Mouse (Mus musculus): ENCODE measurements around the gene Cbs.
"Not testable (repeated sequence)": the region's sequence is repeated elsewhere in the genome, so short reads cannot be mapped to it uniquely, and the experiment has no call there.

Cbs gene

DNA sequence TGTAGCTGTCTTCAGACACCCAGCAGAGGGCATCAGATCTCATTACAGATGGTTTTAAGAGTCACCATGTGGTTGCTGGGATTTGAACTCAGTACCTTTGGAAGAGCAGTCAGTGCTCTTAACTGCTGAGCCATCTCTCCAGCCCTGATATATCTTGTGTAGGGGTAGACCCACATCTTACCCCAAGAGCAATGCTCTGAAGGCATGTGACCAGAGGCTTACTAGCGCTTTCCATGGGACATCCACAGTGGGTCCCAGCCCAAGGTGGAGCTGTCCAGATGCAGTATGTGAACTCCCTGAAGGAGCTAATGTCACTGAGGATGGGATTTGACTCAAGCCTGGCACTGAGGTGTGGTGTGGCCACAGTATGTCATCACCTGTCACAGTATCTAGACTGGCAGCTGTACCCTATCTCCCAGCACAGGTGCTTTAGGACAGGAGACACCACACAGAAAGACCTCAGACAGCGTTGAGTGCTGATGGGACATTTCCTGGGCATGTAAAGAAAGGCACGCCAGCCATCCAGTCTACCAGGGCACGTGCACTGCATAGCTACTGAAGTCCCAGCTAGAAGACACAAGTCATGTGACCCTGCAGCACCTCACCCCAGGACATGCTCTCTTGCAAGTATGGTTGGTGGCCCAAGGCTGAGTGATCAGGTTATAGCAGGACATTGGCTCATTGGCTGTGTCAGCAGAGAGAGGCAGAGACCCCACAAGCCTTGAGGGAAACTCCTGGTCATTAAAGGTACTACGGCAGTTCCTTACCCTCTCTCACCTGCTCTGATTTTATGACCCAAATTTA lies 9.4 kb upstream of the Cbs start:
- in situ Hi-C loops (cut with MboI, MseI) = no loop called here

GRCm38 (mm10) chr17:31642913-31643312 lies 5.9 kb upstream of the Cbs start:
- in situ Hi-C loops (cut with MboI, MseI) = no loop called here

DNA sequence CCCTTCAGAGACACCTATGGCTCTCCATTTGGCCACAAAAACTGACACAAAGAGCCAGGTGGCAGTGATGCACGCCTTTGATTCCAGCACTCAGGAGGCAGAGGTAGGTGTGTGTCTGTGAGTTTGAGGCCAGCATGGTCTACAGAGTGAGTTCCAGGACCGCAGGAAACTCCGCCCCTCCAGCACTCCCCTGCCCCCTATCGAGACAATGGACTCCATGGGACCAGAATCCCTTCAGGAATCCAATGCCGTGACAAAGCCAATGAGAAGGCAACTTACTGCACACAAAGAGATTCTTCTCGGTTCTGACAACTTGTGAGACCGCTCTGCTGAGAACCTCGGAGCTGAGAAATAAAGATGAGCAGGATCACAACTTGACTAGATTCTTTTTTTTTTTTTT lies 5.3 kb upstream of the Cbs start:
- in situ Hi-C loops (cut with MboI, MseI) = no loop called here

DNA sequence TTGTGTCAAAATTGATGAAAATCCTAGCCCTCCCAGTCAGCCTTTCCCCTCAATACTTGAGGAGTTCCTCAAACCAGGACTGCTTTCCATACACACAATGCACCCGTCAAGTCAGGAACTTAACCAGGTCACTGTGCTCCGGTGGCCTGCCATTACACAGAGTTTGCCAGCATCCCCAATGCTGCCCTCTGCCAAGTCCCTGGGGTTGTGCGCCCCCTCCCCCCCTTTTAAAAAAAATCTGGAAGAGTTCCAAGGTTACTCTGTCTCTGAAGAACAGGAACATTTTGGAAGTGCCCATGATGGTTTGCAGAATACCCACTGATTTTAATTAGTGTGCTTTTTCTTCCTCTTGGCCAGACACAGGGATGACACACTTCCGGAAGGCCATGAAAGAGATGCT lies 2.6 kb upstream of the Cbs start:
- in situ Hi-C loops (cut with MboI, MseI) = no loop called here

DNA sequence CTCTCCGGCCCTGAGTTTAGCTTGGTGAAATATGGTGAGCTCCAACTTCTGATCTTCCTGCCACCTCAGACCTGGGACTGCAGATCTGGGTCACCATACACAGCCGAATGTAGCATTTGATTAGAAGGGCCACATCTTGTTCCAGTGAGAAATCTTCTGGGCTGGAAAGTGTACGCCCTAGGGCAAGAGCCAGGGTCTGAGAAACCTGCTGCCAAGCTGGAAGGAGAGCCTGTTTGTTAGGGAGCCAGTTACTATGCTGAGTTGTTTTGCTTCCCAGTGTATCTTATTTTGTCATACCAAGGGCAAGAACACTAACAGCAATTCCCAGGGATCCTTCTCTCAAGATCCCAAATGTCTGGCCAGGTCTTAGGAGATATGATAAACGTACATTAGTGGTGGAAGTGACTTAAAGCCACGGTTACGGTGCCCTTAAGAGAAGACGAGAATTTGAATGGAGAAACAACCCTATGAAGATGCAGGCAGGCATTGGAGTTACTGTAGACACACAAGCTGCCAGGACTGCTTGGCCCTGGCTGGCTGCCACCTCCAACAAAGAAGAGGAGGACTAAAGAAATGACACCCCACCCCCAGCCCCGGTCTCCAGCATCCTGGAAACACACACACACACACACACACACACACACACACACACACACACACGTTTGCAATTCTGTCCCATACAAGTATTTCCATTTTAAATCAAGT lies 980 bp upstream of the Cbs start:
- in situ Hi-C loops (cut with MboI, MseI) = no loop called here

- in situ Hi-C loops (cut with MboI, MseI) = no loop called here
Measured at GRCm38 (mm10) chr17:31636277-31636941, 629 bp downstream of the Cbs start.

- in situ Hi-C loops (cut with MboI, MseI) = no loop called here
Measured at GRCm38 (mm10) chr17:31635781-31636180, 1.3 kb downstream of the Cbs start.

GRCm38 (mm10) chr17:31634896-31635295 lies 2.1 kb downstream of the Cbs start:
- in situ Hi-C loops (cut with MboI, MseI) = no loop called here

DNA sequence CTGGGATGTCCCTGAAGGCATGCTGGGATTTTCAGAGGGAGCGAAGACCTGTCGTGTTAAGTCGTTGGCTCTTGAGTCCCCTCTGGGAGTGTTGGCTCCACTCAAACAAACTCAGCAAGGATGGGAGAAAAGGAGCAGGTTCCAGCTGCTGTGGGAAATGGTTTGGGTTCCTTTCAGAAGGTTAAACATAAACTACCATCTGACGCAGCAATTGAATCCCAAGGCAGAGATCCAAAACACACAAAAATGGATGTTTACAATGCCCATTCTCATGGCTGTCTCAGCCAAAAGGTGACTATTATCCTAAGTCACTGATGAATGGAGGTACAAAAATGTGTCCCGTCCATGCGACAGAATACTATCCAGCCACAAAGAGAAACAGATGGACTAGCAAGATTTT lies 4.0 kb downstream of the Cbs start:
- in situ Hi-C loops (cut with MboI, MseI) = no loop called here

GRCm38 (mm10) chr17:31631081-31631800 lies 5.8 kb downstream of the Cbs start:
- in situ Hi-C loops (cut with MboI, MseI) = no loop called here

- in situ Hi-C loops (cut with MboI, MseI) = no loop called here
Measured at GRCm38 (mm10) chr17:31627961-31628360, 9.1 kb downstream of the Cbs start.

DNA sequence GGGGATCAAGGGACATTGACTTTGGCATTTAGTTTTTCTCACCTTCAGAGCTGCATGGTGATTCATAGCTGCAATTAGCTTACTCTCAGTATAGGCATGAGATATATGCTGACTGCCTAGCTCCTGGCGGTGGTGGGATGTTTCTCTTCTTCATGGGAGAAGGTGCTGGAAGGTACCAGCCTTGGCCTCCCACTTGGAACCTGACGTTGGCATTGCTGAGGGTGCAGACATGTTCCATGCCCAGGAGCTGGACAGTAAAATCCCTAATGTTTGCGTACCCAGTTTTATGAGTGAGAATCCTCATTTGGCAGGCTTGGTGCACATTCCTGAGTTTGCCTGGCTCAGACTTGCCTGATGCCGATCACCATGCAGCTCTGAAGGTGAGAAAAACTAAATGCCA lies 13.9 kb downstream of the Cbs start:
- in situ Hi-C loops (cut with MboI, MseI) = no loop called here

DNA sequence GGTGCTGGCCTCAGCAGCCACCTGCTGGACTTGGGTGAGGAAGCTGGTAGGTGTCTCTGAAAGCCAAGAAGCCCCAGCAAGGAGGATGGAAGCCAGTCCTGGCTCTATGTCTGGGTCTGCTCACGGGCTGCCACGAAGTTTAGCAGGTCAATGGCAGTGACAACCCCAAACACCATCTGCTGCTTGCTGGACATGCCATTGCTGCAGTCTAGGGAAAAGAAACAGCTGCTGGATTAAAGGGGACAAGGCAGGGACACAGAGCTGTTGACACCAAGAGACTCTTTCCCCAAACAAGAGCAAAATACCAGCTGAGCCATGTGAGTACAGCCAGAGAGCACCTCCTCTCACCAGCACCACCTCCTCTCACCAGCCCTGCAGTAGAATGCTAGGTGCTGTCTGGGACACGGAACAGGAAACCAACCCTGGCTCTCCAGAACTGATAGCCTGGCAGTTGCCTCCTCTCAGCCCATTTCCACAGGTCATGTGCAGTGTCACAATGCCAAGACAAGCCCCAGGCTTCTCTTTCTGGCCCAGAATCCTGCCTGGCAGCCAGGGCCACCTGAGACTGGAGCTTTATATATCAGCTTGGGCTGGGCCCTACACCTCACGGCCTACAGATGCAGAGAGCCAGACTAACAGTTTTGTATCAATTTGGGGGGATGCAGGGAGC lies 23.8 kb downstream of the Cbs start:
- in situ Hi-C loops (cut with MboI, MseI) = no loop called here

GRCm38 (mm10) chr17:31609895-31610294 lies 27.1 kb downstream of the Cbs start:
- in situ Hi-C loops (cut with MboI, MseI) = no loop called here

GRCm38 (mm10) chr17:31609173-31609572 lies 27.9 kb downstream of the Cbs start:
- in situ Hi-C loops (cut with MboI, MseI) = not testable (repeated sequence)

DNA sequence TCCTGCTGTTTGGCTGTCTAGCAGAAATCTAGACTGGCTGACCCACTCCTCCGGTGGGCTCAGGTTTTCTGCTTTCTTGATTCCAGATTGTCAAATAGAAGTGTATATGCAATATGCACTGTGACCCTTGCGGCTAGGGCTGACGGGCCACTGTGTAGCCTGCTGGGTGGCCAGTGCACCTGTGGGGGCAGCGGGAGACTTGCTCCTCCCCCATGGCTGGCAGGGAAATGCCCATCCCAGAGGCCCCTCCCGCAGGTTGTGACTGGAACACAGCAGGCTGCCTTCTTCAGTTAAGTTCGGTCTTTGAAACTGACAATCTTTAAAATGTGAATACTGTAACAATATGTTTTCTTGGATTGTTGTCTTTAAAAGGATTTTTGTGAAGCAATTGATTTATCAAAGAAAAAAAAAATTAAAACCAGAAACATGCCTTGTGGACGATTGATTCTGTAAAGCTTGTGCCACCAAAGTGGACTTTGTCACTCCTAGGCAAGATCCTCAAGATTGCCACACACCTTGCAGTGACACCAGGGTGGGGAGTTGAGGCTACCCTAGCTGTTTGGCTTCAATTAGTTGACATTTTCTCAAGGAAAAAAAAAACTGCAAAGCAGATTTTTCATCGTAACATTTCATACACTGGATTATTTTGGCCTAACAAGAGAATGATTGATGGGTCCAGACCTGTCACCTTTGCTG lies 29.6 kb downstream of the Cbs start:
- in situ Hi-C loops (cut with MboI, MseI) = no loop called here

DNA sequence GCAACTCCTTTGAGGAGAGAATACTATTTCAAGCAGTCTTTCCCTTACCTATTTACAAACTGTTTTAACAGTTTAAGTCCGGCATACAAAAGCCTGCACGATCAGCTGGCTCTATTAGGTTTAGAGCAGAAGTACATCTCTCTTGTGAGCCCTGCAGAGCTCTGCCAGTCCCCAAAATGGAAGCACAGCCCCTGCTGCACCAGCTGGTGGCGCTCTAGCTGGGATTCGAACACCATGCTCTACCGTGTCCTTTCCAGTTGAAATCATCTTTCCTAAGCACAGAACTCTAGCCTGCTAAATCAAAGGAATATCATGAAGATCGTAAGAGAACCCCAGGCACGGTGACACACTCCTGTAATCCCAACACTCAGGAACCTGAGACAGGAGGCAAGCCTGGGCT lies 30.6 kb downstream of the Cbs start:
- in situ Hi-C loops (cut with MboI, MseI) = no loop called here

GRCm38 (mm10) chr17:31598593-31598992 lies 38.4 kb downstream of the Cbs start:
- in situ Hi-C loops (cut with MboI, MseI) = no loop called here

DNA sequence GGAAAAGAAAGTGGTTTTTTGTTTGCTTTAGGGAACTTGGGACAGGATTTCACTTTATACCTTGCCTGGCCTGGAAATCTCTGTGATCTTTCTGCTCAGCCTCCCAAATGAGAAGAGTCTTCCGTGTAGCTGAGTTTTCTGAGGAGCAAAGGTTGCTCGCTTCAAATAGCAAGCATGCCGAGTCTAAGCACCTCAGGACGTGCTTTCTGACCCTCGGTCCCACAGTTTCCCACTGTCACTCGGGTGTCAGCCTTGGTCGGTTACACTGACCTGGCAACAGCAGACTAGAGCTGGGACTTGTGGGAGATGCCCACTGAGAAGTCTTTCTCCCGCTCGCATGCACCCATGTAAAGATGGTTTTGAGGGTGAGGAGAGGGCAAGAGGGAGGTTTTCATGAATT lies 39.1 kb downstream of the Cbs start:
- in situ Hi-C loops (cut with MboI, MseI) = no loop called here

GRCm38 (mm10) chr17:31595077-31595476 lies 42.0 kb downstream of the Cbs start:
- in situ Hi-C loops (cut with MboI, MseI) = no loop called here

DNA sequence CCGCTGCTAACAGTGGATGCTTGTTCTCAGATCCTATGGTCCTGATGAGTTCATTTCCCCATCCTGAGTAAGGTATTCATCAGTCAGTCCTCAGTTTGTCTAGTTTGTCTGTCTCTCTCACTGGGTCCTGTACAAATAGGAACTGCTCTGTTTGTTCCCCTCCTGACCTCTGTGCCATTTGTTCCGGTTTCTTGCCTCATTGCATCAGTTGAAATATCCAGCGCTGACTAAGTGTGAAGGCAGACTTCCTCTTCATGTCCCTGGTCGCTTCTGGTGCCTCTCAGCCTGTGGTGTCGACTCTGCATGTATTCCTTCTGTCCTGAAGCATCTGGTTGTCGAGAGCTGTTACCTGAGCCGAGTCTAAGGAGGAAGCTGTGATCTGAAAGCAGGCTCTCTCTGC lies 42.4 kb downstream of the Cbs start:
- in situ Hi-C loops (cut with MboI, MseI) = no loop called here
